Mouse (Mus musculus): ENCODE results near the gene Gm11096. TPM values are rescaled to one million over a fixed set of nuclear protein-coding genes. Genes with fewer than 3 reads are reported as not detected.

The Gm11096 gene
- not detected for total RNA-seq (2021)

DNA sequence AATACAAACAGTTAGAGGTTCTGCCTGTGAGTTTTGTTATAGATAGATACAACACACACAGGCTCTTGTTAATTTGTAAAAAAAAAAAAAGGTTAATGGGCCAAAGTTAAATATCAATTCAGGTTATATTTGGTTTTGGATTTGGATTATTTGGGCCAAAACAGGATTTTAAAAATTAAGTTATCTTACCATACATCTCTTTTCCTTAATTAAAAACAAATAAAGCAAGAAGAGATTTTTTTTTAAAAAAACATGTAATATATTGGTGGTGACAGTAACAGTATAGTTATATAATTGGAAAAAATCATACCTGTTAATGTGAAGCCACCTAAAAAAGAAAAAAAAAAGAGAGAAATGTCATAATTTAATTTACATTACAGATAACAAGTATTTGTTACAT, at the start of gene Gm11096:
TSS of gene Gm11096 (plus strand) at position 301 of the 400 bp plus-strand sequence.
- DNase-seq (ENCODE audit: extremely low spot score in 1 of 2, low spot score in 2 of 2) = no peak
- intact Hi-C loops (cut with DNase I) = no loop called here

DNA sequence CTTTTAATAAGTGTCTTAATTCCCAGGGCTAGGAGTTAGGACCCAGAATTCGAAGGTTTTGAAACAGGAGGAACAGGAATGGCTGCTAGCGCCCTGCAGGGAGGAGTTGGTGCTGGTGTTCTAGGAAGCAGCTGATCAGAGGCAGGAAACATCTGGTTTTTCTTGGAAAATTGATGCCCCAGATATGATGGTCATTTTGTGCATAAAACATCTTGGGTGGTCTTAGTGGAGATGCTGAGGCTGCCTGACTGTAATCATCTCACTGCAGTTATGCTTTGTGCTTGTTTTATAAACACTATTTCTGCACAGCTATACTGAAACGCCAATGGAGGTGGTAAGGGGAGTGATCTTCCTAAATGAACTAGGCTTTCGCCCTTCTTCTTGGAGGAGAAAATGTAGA, 48.5 kb upstream of the Gm11096 start:
- intact Hi-C loops (cut with DNase I) = no loop called here
- no peak for DNase-seq (ENCODE audit: extremely low spot score in 1 of 2, low spot score in 2 of 2)

DNA sequence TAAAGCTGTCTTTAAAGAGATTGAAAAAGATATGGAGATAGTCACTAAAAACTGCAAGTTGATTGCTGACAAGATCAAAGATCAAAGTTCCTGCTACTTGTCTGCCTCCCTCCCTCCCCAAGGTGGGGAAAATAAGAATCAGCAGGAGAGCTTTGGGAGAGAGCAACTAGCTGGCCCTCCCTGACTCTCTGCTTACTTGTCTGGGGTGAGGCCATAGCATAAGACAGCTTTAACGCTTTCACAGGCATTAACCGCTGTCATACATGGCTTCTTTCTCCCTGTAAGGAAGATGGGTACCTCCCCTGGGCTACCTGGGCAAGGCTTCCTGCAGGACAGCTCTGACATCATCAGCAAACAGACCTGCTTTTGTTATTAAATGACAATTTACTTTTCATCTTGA, 47.4 kb upstream of the Gm11096 start:
- no peak for DNase-seq (ENCODE audit: extremely low spot score in 1 of 2, low spot score in 2 of 2)
- intact Hi-C loops (cut with DNase I) = no loop called here

DNA sequence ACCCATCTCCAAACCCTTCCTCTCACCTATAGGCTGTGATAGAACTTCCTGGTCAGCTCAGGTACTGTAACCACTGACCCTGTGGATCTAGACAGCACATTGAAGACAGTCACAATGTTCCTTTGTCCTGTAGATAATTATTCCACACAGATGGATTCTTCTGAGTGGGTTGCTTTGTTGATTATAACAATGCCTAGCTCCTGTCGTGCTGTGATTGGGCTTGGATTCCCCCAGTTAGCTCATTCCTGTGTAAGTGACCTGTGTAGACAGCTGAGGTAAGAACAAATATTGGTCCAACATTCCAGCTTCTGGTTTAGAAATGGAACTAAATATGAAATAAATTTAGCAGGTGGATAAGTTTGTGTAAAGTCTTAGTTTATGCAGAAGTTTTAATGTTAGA, 44.1 kb upstream of the Gm11096 start:
- intact Hi-C loops (cut with DNase I) = no loop called here
- no peak for DNase-seq (ENCODE audit: extremely low spot score in 1 of 2, low spot score in 2 of 2)

DNA sequence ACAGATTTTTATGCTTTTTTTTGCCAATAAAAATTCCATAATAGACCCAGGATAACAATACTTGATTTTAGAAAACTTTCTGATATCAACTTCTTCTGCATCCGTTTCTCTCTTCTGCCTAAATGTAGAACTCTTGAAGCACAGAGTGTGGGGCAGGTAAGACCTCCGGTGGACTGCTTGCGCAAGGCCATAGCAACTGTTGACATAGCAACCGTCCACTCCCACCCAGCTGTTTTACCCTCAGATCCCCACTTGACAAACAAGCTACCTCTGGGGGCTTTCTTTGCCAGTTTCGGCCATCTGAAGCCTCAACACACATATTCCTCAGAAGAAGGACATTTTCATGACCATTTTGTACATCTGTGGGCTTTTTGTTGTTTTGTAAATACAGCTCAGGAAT, 41.2 kb upstream of the Gm11096 start:
- intact Hi-C loops (cut with DNase I) = no loop called here
- DNase-seq (ENCODE audit: extremely low spot score in 1 of 2, low spot score in 2 of 2) = no peak

DNA sequence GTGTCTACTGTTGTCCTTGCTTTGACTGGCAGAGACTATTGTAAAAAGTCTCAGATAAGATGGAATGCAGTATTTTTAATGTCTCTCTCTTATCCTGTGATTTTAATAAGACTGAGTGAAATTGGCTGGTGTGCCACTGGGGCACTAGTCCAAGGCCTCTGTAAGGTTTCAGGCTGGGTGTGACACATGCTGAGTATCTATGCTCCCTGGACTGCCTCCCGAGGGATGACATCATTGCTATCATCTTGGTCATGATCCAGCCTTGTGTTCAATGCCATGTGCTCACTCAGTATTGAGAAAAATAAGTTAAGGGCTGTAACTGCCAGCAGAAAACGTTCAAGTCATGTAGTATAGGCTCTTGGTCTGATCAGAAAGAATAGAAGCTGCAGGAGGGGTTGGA, 38.9 kb upstream of the Gm11096 start:
- intact Hi-C loops (cut with DNase I) = no loop called here
- DNase-seq (ENCODE audit: extremely low spot score in 1 of 2, low spot score in 2 of 2) = peak in 1 of 2 experiments; percentile 33

DNA sequence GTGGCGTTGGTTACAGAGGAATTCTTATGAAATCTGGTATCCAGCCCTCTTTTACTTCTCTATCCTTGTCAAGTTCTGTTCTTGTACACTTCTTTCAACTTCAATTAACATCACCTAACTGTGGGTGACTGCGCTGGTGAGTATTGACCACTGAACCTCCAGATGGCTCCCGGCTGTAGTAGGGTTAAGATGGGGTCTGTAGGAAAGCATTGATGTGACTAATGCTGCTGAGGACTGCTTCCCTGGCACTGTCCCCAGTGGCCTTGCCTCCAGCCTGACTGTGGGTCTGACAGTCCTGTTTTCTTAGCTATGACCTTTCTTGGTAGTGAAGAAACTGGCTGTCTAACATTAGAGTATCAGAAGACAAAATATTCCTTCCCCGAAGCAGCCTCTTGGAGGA, 38.4 kb upstream of the Gm11096 start:
- intact Hi-C loops (cut with DNase I) = no loop called here
- DNase-seq (ENCODE audit: extremely low spot score in 1 of 2, low spot score in 2 of 2) = no peak

DNA sequence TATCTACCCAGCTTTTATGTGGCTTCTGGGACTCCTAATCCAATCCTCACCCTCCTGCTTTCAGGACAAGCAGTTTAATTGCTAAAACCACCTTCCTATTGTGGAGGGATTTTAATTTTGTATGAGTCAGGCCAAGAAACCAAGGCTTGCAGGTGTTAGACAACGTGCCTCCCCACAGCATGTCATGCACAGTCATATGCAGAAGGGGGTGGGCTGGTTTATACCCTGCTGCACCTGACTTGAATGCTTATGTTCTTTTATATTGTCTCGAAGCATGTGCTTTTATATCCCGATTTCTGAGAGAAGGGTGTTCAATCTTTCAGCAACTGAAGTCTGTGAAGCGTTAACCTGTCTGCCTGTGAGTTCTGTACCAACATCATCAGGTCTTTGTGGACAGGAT, 37.3 kb upstream of the Gm11096 start:
- DNase-seq (ENCODE audit: extremely low spot score in 1 of 2, low spot score in 2 of 2) = no peak
- intact Hi-C loops (cut with DNase I) = no loop called here

DNA sequence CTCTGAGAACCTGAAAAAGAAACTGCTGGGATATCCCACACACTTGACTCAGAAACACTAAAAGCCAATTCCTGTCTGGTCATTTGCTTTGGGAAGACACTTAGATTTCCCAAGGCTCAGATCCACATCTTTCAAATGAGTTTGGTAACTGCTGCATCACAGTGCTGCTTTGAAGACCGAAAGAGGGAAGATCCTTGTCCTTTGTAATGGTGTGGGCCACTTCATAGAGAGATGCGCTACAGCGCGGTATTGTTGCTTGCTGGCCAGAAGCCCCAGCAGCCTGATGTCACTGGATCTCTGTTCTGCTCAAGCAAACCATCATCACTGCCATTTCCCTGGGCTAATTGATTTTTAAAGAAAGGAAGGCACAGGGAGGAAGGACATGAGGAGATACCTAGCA, 28.8 kb upstream of the Gm11096 start:
- DNase-seq (ENCODE audit: extremely low spot score in 1 of 2, low spot score in 2 of 2) = no peak
- intact Hi-C loops (cut with DNase I) = no loop called here

DNA sequence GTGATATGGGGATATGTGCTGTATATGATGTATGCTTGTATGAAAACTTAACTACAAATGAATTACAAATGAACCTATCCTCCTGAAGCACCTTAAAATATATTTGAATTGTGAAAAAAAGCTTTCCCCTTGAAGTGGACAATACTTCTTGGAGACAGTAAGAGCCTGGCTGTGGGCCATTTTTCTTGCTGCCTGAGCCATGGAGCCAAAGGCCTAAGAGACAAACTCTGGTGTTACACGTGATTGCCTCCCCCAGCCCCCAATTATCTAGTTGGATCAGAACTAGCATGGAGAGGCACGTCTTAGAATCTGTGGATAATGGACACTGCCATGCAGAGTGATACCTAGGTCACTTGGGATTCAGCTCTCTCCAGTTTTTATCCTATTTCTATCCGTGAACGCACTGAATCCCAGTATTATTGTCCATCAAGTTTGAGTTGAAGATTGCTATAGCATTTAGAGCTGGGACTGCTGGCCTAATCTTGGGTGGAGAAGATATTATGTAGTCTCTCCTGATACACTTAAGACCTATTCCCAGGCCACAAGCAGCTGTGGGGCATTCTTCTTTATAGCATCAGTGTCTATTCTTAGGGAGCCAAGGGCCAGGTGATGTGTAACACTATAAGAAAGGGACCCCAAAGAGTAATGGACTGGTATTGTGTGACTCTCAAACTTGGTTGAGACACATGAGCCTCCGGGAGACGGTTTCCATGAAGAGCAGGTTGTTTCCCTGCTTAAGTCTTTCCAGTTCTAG, 25.0 kb upstream of the Gm11096 start:
- DNase-seq (ENCODE audit: extremely low spot score in 1 of 2, low spot score in 2 of 2) = no peak
- intact Hi-C loops (cut with DNase I) = no loop called here

DNA sequence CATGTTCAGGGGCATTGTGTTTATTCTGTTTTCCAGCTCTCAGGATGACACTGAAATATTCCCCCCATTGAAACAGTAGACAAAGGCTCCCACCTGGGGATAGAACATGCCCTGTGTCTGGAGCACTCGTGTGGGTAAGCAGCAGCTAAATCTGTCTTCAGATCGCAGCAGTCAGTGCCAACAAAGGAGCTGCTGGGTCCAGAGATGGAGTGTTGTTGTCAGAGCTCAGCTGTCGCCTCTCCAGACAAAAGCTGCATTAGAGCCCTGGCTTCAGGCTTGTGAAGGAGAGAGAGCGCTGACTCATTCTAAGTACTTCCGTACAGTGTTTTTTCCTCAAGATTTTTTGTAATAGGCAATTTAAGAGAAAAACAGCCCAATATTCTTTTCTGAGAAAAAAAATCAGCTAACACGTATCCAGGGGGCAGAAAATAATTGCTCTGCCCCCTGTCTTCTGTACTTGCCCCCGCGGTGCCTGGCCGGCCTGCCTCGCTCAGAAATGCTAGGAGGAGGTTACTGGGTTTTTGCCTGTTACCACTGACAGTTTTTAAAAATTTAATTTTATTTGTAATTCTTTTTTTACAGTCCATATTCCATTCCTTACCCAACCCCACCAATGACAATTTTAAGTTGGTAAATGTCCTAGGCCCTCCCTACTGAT, 21.6 kb upstream of the Gm11096 start:
- DNase-seq (ENCODE audit: extremely low spot score in 1 of 2, low spot score in 2 of 2) = peak in 1 of 2 experiments; percentile 23
- intact Hi-C loops (cut with DNase I) = no loop called here

DNA sequence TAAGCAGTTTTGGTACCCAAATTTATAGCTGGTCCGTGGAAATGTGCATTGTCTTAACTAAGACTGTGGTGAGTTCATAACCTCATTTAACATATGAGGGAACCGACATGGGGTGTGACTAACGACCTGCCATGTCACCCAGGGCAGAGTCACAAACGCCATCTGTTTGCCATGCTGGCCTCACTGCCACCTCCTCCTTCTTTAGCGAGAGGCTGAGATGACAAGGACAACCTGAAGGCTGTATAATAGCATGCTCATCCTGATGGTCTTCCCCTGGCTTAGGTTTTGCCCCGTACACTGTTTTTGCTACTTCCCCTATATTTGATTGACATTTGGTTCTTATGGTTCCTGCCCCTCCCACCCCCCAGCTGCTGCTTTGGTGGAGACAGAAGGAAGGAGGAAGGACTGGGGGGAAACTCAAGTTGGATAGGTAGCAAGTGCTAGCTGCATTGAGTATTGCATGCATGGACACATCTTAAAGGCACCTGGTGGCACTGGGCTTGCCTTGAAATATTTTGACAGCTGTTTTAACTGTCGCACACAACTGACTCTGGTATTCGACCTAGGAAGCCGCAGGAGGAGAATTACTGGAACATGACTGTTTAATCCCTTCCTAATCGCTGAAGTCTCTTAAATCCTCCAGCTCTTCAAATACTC, 17.2 kb upstream of the Gm11096 start:
- intact Hi-C loops (cut with DNase I) = no loop called here
- DNase-seq (ENCODE audit: extremely low spot score in 1 of 2, low spot score in 2 of 2) = no peak

DNA sequence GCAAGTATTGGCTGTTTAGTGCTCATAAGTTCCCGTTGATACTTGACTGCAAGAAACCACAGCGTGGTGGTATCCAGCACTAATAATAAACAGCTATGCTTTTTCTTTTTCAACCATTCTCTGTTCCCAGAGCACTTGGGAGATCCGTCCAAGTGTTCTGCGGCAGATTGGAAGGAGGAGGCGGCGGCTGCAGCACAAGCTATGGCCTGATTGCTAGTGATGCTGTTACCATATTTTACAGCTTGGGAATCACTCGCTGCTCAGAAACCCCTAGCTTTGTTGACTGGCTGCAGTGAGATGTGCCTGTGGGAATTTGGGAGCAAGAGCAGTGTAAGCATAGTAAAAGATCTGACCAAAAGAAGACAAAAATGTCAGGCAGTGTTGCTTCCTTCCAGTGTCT, 14.3 kb upstream of the Gm11096 start:
- intact Hi-C loops (cut with DNase I) = no loop called here
- DNase-seq (ENCODE audit: extremely low spot score in 1 of 2, low spot score in 2 of 2) = peak; percentile 39 to 49

DNA sequence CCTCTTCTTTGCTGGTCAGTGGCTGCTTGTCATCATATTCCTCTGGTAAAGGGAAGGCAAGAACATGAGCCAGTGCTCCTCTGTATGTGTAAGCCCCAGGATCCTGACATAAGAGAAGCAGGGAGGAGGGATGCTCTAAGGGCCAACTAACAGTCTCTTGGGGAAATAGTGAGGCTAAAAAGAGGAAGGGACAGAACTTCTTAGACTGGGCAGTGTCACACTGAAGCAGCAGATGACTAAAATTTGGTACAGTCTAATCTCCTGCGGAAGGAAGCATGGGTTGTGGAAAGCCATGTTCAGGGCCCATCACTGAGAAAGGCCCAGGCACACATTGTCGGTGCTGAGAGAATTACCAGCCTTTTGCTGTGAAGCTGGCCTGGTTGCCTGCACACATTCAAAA, 8.8 kb upstream of the Gm11096 start:
- no peak for DNase-seq (ENCODE audit: extremely low spot score in 1 of 2, low spot score in 2 of 2)
- intact Hi-C loops (cut with DNase I) = no loop called here

DNA sequence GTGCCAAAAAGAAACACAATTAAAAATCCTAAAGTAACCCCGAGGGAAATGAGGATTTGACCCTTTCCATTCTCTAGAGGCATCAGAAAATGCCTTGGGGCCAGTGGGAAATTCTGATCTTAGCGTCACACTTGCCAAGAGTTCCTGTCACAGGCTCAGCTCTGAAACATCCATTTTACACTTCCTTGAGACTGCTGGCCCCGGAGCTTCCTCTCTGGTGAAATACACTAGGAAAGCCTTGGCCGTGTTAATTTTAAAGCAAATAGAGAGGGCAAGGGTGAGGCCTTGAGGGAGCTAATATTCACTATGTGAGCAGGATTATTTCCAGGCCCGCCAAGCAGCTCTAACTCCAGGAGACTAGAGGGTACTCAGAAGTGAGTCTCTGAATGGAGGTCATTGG, 8.4 kb upstream of the Gm11096 start:
- intact Hi-C loops (cut with DNase I) = no loop called here
- DNase-seq (ENCODE audit: extremely low spot score in 1 of 2, low spot score in 2 of 2) = no peak

DNA sequence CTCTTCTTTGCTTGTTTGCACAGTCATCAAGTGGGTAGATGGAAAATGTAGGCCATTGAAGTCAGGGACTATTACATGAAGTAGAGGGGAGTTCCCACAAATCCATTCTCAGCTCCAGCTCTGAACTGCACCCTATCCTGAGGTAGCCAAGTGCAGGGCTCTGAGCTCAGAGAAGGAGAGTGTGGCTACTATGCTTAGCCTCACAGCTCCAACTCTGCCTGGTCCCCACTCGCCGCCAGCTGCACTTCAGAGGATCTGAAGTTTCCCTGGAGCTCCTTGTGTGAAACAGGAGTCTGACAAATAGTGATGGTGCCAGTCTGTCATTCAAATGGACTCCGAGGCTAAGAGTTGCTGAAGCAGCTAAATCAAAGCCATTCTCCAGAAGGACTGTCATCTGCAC, 13.7 kb downstream of the Gm11096 start:
- intact Hi-C loops (cut with DNase I) = no loop called here
- DNase-seq (ENCODE audit: extremely low spot score in 1 of 2, low spot score in 2 of 2) = no peak

DNA sequence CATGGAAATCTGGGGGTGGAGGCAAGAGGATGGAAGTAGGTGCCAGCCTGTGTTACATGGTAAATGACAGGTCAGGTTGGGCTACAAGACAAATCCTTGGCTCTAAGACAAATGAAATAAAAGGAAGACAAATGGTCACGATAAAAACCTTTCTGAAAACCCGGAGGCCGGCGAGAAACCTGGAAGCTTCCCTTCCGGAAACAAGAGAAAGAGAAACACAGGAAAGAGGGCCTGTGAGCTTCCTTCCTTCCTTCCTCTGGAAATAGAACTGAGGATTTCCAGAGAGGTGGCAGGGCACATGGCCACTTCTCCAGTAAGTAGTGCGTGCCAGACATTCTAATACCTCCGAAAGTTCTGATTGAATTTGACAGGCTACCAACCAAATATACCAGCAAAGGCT, 14.4 kb downstream of the Gm11096 start:
- DNase-seq (ENCODE audit: extremely low spot score in 1 of 2, low spot score in 2 of 2) = no peak
- intact Hi-C loops (cut with DNase I) = no loop called here

DNA sequence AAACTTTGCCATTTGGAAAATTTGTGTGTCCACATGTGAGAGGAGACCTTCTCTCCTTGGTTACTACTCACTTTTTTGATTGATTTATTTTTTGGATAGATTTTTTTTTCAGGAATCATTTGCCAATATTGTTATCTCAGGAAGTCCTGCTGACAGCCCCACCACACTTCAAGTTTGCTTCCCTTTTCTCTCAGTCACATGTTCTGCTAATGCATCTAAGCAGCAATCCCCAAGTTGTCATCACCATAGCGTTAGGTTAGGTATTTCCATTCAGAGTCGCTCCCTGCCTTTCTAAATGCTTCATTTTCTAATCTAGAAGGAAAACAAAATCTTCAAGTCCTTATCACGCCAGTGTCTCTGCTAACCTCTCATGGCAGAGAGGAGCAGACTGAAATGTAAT, 17.8 kb downstream of the Gm11096 start:
- intact Hi-C loops (cut with DNase I) = no loop called here
- DNase-seq (ENCODE audit: extremely low spot score in 1 of 2, low spot score in 2 of 2) = no peak

DNA sequence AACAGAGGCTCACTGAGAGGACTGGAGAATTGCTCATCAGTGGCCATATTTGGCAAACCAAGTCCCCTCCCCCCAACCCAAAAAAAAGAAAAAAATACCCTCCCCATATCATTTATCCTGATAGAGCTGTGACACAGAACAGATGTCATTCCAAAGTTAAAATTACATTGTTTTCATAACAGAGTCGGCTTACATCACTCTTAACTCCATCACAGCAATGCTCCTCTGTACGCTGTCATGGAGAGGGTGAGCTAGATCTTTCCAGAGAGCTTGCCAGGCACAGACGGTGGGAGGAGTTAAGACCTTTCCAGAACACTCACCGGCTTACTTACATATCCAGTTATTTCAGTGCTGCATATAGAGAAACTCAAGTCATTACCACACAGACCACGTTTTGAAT, 27.4 kb downstream of the Gm11096 start:
- intact Hi-C loops (cut with DNase I) = no loop called here
- DNase-seq (ENCODE audit: extremely low spot score in 1 of 2, low spot score in 2 of 2) = no peak

DNA sequence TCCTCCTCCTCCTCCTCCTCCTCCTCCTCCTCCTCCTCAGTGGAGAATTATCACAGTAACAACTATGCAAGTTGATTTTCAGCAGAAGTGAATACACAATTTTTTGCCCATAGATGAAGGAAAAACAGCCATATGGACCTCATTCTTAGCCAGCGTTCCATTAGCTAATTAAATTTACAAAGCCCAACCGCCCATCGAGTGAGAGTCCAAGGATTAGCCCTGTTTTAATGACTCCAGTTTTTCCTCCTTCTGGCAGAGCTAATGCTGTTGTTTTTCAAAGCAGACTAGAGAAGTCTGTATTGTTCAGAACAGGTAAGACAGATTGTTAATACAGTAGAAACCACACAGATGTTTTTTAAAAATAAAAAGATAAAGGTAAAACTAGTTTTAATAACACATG, 31.8 kb downstream of the Gm11096 start:
- intact Hi-C loops (cut with DNase I) = no loop called here
- no peak for DNase-seq (ENCODE audit: extremely low spot score in 1 of 2, low spot score in 2 of 2)
